Mouse (Mus musculus): ENCODE results near the gene Rbfox3. TPM values are rescaled to one million over a fixed set of nuclear protein-coding genes. Genes with fewer than 3 reads are reported as not detected.

Gene Rbfox3
- polyA plus RNA-seq, 1 experiment from 2014 or later = 0.35 TPM

- 59% methylated on average over 4 of the region's 4 CpGs for WGBS
- Histone ChIP-seq H3K36me3 (ENCODE audit: control insufficient read depth, insufficient read depth, low read length) (no peaks in the 10 kb centered on the region), H3K4me3 (ENCODE audit: low read length) (no peak overlapping the region), H3K4me1 (replicated peaks; ENCODE audit: control insufficient read depth, insufficient read depth, low read length) (no peaks in the 10 kb centered on the region; the same call in 1 of the 2 replicates), H3K27ac (ENCODE audit: low read length) (no peak overlapping the region), H3K9ac (ENCODE audit: low read length) (no peak overlapping the region), H3K4me2 (ENCODE audit: low read depth, low read length) (no peak overlapping the region), H3K27me3 (ENCODE audit: control insufficient read depth, insufficient read depth, low read depth, low read length) (no peaks in the 10 kb centered on the region), H3K9me3 (ENCODE audit: control insufficient read depth, low read length) (no peaks in the 10 kb centered on the region)
- no peak for ATAC-seq (ENCODE audit: low read depth)
These were observed 464.1 kb downstream of the Rbfox3 start for GRCm38 (mm10) chr11:118447346-118447745.

GRCm38 (mm10) chr11:118445843-118446242 lies 465.6 kb downstream of the Rbfox3 start:
- no peak overlapping the region for H3K27ac ChIP-seq (ENCODE audit: low read length)
- peak; percentile 53 for ATAC-seq (ENCODE audit: low read depth)
- 2% methylated on average over 3 of the region's 3 CpGs for WGBS
- no peaks in the 10 kb centered on the region for H3K9me3 ChIP-seq (ENCODE audit: control insufficient read depth, low read length)
- no peak overlapping the region for H3K9ac ChIP-seq (ENCODE audit: low read length)
- no peaks in the 10 kb centered on the region for H3K27me3 ChIP-seq (ENCODE audit: control insufficient read depth, insufficient read depth, low read depth, low read length)
- H3K4me3 ChIP-seq (ENCODE audit: low read length) = no peak overlapping the region
- no peaks in the 10 kb centered on the region for H3K36me3 ChIP-seq (ENCODE audit: control insufficient read depth, insufficient read depth, low read length)
- no peak overlapping the region for H3K4me2 ChIP-seq (ENCODE audit: low read depth, low read length)
- H3K4me1 ChIP-seq (replicated peaks; ENCODE audit: control insufficient read depth, insufficient read depth, low read length) = no peaks in the 10 kb centered on the region; the same call in 1 of the 2 replicates

GRCm38 (mm10) chr11:118443201-118443970 lies 468.0 kb downstream of the Rbfox3 start:
- peak; percentile 67; the same call in 1 of the 2 replicates for ATAC-seq (ENCODE audit: low read depth)
- H3K4me1 ChIP-seq (replicated peaks; ENCODE audit: control insufficient read depth, insufficient read depth, low read length) = peaks cover 10% of the 10 kb centered on the region
- 32% methylated on average over 11 of the region's 11 CpGs for WGBS
- no peaks in the 10 kb centered on the region for H3K27me3 ChIP-seq (ENCODE audit: control insufficient read depth, insufficient read depth, low read depth, low read length)
- H3K4me2 ChIP-seq (ENCODE audit: low read depth, low read length) = no peak overlapping the region
- H3K9ac ChIP-seq (ENCODE audit: low read length) = no peak overlapping the region
- H3K36me3 ChIP-seq (ENCODE audit: control insufficient read depth, insufficient read depth, low read length) = no peaks in the 10 kb centered on the region
- H3K27ac ChIP-seq (ENCODE audit: low read length) = no peak overlapping the region
- no peak overlapping the region for H3K4me3 ChIP-seq (ENCODE audit: low read length)
- H3K9me3 ChIP-seq (ENCODE audit: control insufficient read depth, low read length) = no peaks in the 10 kb centered on the region

GRCm38 (mm10) chr11:118442691-118443090 lies 468.7 kb downstream of the Rbfox3 start:
- Histone ChIP-seq H3K9me3 (ENCODE audit: control insufficient read depth, low read length) (no peaks in the 10 kb centered on the region), H3K27ac (ENCODE audit: low read length) (no peak overlapping the region), H3K4me1 (replicated peaks; ENCODE audit: control insufficient read depth, insufficient read depth, low read length) (peaks cover 10% of the 10 kb centered on the region), H3K4me2 (ENCODE audit: low read depth, low read length) (no peak overlapping the region), H3K4me3 (ENCODE audit: low read length) (no peak overlapping the region), H3K36me3 (ENCODE audit: control insufficient read depth, insufficient read depth, low read length) (no peaks in the 10 kb centered on the region), H3K27me3 (ENCODE audit: control insufficient read depth, insufficient read depth, low read depth, low read length) (no peaks in the 10 kb centered on the region), H3K9ac (ENCODE audit: low read length) (no peak overlapping the region)
- peak; percentile 15; the same call in 1 of the 2 replicates for ATAC-seq (ENCODE audit: low read depth)
- WGBS = 42% methylated on average over 13 of the region's 13 CpGs

Small RNA genes lying within 50 kb of the gene (microRNA-seq; reads per million reads assigned to microRNA genes)
- gene Gm25040 = not detected

Other genes with a start within 250 kb of the Rbfox3 start
- gene Enpp7, start 76.6 kb upstream of the Rbfox3 start, polyA plus RNA-seq (2015; fragmentation: Nextera tagmentation; extraction: Ambion mirVana) = not detected in 2 replicates
- gene Cbx2, start 111.4 kb upstream of the Rbfox3 start, polyA plus RNA-seq (2015; fragmentation: Nextera tagmentation; extraction: Ambion mirVana) = 27.4 and 30.5 TPM in 2 replicates
- gene Cbx8, start 129.4 kb upstream of the Rbfox3 start, polyA plus RNA-seq (2015; fragmentation: Nextera tagmentation; extraction: Ambion mirVana) = 7.7 and 7.9 TPM in 2 replicates
- 13.3 and 14.0 TPM in 2 replicates for gene Cbx4, start 174.6 kb upstream of the Rbfox3 start, polyA plus RNA-seq (2015; fragmentation: Nextera tagmentation; extraction: Ambion mirVana)

Data from lung, embryonic 16.5 days (tissue).